Mouse (Mus musculus): ENCODE results near the gene Orc5.
"Not testable (repeated sequence)": the region's sequence is repeated elsewhere in the genome, so short reads cannot be mapped to it uniquely, and the experiment has no call there.

The Orc5 gene

DNA sequence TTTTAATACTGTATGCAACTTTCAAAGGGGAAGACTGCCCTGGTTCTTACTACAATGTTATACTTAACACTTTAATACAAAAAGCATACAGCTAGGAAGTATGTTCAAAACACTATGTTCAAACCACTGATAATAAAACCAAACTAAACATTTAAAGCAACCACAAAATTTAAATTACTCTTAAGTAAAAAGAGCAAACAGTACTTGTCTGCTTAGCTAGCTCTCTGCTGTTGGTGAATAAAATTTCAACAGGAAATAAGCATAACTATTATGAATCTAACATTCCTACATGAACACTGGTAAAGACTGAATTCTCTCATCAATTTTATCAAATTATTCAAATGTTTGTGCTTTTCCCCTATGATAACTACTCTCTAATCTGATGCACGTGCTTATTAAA, 13.5 kb downstream of the Orc5 start:
- no peak for DNase-seq (ENCODE audit: low read depth, low spot score)

DNA sequence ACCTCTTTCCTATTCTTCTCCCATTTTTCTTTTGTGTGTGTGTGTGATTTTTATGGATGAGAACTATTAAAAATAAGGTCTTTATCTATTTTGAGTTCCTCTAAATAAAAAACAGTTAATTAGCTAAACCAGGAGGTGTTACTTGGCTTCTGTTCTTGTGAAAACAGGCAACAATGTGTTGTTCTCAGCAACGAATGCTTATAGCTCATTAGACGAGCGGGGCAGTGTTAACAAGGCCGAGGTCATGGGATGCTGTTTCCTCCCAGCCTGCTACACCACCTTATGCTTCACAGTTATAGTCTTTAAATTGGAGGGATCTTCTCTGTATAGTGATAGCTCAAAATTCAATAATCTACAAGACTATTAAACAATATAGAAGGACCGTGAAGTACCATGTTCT, 17.7 kb downstream of the Orc5 start:
- no peak for DNase-seq (ENCODE audit: low read depth, low spot score)

DNA sequence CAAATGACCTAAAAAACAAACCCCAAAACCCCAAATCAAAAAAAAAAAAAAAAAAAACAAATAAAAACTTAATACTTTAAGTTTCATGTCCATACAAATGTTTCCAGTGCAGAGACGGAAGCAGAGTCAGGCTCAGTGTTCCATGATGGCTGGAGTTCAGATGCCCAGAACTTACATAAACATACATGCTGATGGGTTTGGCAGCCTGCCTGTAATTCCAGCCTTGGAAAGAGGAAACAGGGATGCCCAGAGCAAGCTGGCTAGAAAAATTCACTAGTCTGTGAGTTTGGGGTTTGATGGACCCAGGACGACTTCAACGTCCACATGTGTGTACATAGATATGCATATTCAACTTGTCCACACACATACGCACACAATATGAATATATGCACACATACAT, 27.6 kb downstream of the Orc5 start:
- DNase-seq (ENCODE audit: low read depth, low spot score): no peak

DNA sequence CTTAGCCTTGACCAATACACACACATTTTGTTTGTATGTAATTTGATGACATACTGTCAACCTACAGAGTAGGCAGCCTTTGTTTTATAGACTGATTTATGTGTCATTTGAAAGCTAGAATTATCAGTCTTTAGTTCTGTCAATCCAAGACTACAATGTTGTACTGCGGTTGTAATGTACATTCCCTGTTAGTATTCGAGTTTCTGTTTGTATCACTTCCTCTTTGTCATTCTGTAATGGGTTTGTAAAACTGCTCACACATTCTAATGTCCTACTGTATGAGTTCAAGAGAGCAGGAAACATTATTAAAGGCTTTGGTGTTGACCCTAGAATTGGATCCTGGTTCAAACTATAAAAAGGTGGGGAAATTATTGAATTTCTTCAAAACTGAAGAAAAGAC, 30.5 kb downstream of the Orc5 start:
- no peak for DNase-seq (ENCODE audit: low read depth, low spot score)

DNA sequence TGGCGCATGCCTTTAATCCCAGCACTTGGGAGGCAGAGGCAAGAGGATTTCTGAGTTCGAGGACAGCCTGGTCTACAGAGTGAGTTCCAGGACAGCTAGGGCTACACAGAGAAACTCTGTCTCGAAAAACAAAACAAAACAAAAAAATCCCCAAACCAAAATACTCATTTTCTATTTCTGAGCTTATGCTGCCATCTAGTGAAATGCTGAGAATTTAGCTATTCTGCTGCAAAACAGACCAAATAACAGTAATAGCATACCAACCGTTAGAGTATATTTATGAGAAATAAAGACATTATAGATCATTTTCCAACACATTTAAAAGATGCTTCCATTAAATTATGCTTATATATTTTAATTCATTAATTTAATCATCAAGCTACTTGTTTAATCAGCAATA, 34.5 kb downstream of the Orc5 start:
- not testable (repeated sequence) for DNase-seq (ENCODE audit: low read depth, low spot score)

DNA sequence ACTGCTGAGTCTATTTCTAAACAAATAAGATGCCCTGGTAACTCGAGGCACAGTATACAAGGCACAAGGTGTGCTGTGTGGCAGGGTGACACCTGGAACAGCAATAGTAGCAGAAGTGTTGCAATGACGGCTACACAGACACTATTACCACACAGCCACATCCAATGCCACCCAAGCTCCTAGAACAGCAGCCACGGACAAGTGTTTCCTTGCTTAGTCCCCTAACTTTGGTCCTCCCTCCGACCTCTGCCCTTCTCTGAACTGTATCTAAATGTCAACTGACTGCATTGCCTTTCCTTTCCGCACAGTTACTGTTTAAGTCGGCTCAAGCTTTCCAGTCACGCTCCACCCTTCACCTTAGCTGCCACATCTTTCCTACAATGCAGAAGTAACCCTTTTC, 36.0 kb downstream of the Orc5 start:
- not testable (repeated sequence) for DNase-seq (ENCODE audit: low read depth, low spot score)

DNA sequence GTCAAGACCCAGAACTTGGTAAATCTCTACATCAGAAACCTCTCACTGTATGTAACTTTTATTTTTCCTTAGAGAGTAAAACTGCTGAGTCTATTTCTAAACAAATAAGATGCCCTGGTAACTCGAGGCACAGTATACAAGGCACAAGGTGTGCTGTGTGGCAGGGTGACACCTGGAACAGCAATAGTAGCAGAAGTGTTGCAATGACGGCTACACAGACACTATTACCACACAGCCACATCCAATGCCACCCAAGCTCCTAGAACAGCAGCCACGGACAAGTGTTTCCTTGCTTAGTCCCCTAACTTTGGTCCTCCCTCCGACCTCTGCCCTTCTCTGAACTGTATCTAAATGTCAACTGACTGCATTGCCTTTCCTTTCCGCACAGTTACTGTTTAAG, 37.6 kb downstream of the Orc5 start:
- DNase-seq (ENCODE audit: low read depth, low spot score): not testable (repeated sequence)

DNA sequence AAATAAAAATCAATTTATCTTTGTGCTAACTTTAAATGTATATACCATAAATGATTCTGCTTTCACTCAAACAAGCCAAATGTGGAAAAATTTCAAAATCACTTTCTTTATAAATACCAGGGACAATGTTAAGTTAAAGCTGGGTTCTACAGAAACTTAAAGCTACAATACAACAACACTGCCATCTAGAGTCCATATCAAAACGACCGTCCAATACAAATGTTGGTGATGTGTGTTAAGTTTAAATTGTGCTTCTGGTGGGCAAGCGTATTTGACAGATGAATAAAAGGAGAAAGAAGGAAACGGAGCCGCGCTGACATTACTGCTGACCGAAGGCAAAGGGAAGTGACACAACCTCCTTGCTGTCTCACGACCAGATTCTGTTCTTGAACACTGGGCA, 38.4 kb downstream of the Orc5 start:
- peak; percentile 24 for DNase-seq (ENCODE audit: low read depth, low spot score)

DNA sequence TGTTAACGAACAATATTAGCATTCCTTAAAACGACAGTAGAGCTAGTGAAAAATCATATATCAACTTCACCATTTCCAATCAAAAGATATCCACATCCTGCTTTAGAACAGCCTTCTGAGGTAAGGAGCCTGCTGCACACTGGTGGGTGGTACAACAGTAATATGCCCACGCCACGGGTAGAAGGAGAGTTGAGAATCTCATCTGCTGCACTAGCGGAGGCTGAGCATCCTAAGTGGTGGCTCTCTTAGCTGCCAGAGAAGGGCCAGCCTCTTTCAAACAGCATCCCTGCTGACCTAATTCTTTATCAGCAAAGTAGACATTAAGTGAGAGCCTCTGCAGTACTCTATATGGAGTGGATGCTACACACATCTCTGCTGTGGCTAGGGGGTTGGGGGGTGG, 41.7 kb downstream of the Orc5 start:
- DNase-seq (ENCODE audit: low read depth, low spot score): no peak

DNA sequence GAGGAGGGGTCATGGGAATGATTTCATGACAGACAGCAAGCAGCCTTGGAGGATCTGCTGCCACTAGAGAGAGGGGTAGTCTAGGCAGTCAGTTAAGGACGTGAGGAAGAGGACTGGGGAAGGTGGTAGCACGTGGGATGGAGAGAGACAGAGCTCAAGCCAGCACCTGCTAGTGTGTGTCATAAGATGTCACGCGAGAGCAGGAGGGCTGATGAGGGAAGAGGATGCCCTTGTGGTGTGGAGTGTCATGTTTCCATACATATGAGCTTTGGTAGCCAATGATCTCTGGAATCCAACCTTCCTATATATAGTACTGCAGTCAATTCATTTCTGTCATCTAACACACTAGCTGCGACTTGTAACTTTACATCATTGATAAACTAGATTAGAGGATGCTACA, 50.8 kb downstream of the Orc5 start:
- no peak for DNase-seq (ENCODE audit: low read depth, low spot score)

DNA sequence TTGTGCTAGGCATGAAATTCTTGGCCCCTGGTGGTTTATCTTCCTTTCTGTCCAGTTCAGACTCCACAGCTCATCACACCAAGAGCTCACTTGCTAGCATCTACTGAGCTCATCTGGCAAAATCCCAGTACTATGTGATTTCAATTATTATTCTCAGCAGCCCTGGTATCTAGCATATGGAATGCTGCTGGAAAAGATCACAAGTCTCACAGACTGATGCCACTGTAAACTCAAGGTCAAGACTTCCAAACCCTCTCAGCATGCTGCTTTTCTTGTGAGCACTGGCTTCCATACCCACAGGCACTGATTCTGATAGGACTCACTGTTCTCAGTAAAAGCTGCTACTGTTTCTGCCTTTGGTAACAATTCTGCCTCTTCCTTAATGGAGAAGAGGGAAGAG, 59.1 kb downstream of the Orc5 start:
- DNase-seq (ENCODE audit: low read depth, low spot score): no peak

DNA sequence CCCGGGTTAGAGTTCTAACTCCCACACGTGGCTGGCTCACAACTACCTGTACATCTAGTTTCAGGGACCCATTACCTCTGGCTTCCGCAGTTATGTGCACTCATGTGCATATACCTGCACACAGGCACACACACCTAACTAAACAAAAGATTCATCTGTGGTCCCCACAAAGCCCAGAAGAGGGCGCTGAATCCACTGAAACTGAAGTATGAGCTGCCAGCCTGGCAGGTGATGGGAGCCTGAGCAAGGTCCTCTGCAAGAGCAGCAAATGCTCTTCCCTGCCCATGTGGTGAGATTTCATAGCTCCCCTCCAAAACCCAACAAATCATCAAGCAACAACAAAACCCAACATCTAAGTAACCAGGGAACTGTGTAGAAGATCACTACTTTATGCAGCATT, 61.1 kb downstream of the Orc5 start:
- DNase-seq (ENCODE audit: low read depth, low spot score): no peak

DNA sequence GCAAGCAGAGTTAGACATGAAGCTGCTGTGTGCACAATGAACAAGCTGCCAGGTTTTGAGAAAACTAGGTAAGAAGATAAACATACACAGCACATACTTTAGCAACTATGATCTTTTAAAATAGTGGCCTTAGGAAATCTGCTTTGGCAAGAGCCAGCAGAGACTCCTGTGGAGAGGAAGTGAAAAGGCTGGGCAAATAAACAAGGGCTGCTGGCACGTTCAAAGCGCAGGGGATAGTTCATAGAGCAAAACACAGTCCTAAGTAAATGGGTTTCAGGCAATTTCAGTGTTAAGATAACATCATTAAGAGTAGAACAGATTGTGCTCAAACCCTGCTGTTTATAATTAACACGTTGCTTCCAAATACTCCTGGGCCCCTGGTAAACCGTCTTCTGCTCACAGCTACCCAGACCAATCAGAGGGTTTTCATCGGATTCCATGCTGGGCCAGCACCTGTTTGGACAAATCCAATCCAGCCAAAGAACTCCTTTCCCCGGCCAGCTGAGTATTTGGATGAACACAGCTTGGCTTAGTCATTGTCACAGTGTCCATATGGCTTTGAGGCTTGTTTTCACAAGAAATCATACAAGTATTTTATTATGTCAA, 63.5 kb downstream of the Orc5 start:
- no peak for DNase-seq (ENCODE audit: low read depth, low spot score)

DNA sequence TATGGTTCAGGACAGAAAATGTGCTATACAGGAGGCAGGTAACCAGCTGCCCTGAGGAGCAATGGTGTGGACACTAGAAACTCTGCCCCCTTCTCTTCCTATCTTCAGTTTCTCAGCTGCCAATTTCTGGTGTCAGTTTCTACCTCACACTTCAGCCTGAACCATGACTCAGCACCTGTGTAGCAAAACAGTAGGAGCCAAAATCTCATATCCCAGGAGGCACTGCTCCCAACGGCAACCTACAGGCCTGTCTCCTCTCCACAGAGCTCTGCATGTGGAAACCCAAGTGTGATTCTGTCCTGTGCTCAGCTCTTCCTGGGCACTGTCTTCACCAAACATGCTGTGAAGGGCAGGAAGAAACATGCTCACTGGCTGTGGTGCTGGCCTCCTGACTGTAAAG, 64.5 kb downstream of the Orc5 start:
- no peak for DNase-seq (ENCODE audit: low read depth, low spot score)

DNA sequence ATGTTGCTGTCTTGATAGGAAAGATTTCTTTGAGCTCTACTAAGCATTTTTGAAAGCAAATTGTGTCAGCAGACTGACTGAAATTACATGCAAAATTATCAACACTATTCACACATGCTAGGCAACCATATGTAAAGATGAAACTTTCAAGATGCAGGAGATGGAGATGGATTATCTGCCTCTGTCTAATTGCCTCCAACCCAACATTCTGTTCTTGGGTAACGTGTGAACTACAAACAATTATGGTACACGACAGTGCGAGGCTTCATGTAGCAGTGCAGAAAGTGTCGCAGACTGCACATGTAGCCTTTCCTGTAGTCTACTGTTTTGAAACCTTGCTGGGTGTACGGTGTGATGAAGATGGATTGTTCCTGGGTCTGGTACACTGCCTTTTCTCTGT, 67.7 kb downstream of the Orc5 start:
- DNase-seq (ENCODE audit: low read depth, low spot score): no peak

DNA sequence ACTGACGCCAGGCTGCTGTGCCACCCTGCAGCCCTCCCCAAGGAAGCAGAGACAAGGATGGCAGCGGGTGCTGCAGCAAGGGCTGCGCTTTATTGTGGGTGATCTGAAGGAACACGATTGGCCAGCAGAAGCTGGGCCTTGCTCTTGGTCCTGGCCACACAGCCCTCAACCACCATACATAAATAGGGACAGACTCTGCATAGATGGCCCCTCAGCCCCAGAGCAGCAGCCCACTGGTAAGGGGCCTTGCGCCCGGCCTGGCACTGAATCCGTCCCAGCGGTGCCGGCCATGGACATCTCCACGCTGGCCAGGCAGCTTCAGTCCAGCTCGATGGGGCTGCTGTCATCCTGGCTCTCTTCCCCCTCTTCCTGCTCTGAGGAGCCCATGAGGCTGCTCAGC, 77.8 kb downstream of the Orc5 start:
- DNase-seq (ENCODE audit: low read depth, low spot score): not testable (repeated sequence)

DNA sequence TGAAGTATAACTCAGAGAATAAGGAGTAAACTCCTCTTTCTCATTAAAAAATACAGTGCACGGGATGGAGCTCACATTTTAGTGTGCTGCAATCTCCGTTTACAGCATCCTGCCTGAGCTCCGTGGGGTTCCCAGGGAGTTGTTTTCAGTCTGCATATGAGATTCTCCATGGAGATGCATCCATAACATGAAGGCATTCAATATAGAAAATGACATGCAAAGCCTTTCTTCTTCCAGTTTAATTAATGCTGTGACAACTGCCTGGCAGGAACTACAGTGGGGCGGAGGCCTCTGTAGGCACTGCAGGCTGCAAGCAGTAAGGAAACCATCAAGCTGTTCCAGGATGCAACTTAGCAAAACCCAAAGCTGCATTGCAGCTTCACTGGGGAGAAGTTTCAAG, 79.0 kb downstream of the Orc5 start:
- DNase-seq (ENCODE audit: low read depth, low spot score): no peak

DNA sequence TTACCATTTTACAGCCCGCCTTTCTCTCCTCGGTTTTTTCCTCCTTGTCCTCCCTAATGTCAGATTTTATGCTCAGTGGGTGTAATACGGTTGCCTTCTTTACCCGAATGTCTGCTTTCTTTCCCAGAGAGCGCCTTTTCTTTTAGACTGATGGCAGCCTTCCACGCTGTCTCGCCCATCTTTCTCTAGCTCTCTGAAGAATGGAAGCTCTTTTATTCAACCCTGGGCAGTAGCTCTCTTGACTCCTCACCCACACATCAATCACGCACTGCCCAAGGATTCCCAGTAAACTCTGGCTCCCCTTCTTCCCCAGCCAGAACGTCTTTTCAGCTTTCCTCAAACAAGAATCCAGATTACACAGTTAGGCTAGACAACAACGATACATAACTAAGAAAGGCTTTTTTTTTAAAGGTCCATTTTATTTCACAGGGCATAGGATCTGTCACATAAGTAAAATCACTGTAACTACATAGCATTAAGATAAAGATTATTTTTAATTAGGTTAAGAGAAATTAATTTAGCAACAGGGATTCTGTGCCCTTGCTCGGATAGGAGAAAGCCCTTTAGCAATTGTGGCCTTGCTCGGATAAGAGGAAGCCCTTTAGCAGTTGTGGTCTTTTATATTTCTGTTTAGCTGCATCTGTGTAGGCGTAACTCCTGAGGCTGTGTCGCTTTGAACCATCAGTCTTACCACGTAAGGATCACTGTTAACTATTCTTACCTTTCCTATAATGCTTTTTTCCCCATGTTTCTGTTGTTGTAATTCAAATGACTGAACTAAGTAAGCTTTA, 97.2 kb downstream of the Orc5 start:
- DNase-seq (ENCODE audit: low read depth, low spot score): peak; percentile 58

DNA sequence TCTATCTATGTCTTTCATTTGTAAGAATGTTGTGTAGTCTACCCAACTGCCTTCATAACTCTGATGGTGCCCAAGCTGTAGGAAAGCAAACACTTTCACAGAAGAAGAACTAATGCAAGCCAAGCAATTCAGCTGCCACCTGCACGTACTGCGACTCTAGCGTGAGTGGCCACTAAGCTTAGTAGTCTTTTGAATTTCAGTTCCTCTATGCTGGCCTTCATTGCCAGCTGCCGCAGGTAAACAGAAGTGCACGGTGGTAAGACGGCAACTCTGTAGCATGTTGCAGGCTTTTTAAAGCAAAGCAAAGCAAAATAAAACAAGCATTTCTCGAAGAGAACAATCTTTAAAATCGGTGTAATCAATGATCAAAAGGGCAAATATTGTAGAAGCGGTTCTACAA, 97.8 kb downstream of the Orc5 start:
- no peak for DNase-seq (ENCODE audit: low read depth, low spot score)

DNA sequence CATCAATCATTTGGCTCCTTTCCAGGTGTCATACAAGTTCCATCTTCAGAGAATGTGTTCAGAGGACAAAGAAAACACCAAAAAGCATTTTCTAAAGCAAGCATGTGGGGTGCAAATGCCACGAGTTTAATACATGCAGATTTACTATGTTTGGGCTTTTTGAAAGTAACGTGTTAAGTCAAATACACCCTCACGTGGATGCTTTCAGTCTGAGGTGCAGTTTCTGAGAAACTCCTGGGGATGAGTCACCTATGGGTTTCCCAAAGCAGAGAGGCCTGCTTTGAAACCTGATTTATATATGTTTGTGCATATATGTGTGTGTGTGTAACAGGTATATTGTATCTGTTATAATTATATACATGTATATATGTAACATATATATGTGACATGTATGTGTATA, 98.5 kb downstream of the Orc5 start:
- no peak for DNase-seq (ENCODE audit: low read depth, low spot score)

DNA sequence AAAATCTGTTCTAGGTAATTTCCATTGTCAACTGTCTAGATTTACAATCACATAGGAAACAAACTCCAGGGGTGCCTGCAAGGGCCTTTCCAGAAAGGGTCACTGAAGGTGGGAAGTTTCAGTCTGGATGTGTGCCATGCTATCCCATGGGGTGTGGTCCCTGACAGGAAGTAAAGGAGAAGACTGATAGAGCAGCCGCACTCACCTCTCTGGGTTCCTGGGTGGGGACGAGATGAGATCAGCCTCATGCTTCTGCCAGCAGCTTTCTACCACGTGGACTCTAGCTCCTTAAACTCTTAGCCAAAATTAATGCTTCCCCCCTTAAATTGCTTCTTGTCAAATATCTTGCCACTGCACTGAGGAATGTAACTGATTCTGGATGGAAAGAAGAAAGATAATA, 100.7 kb downstream of the Orc5 start:
- no peak for DNase-seq (ENCODE audit: low read depth, low spot score)

All from mesoderm, embryonic 11.5 days (tissue).